Mouse (Mus musculus) intestine, embryonic 14.5 days (tissue): ENCODE results near the gene Mcm7. TPM values are rescaled to one million over a fixed set of nuclear protein-coding genes. Genes with fewer than 3 reads are reported as not detected.
"Not testable (repeated sequence)": the region's sequence is repeated elsewhere in the genome, so short reads cannot be mapped to it uniquely, and the experiment has no call there.

Source experiments
- ATAC-seq: fragments of 200-750 bp; cut with Nextera tagmentation; replicated peaks from 2 replicates; pipeline ENCODE4 v1.8.0; 2017; ENCODE audit warnings: low read depth, moderate number of reproducible peaks, moderate TSS enrichment, moderate library complexity; ENCODE audit not compliant: low FRiP score, low TSS enrichment
- DNase-seq: peaks from one replicate; pipeline ENCODE4 v3.0.0-alpha.2; 2018; ENCODE audit warnings: low spot score
- H3K27ac ChIP-seq: fragments of 300-500 bp; sonication (generic); 2 replicates; pipeline ENCODE4 v1.5.1; 2014; ENCODE audit warnings: low read depth, mild to moderate bottlenecking, control low read depth
- H3K27me3 ChIP-seq: fragments of 300-500 bp; sonication (generic); replicated peaks from 2 replicates; pipeline ENCODE4 v1.6.1; 2014; ENCODE audit warnings: low read length, control low read depth; ENCODE audit not compliant: control insufficient read depth, insufficient read depth
- H3K36me3 ChIP-seq: fragments of 300-500 bp; sonication (generic); 2 replicates; pipeline ENCODE4 v1.6.1; 2014; ENCODE audit warnings: low read length, control low read depth; ENCODE audit not compliant: control insufficient read depth, insufficient read depth
- H3K4me1 ChIP-seq: fragments of 300-500 bp; sonication (generic); replicated peaks from 2 replicates; pipeline ENCODE4 v1.6.1; 2014; ENCODE audit warnings: low read length, control low read depth, mixed read lengths; ENCODE audit not compliant: control insufficient read depth, insufficient read depth
- H3K4me2 ChIP-seq: fragments of 300-500 bp; sonication (generic); 2 replicates; pipeline ENCODE4 v1.6.1; 2014; ENCODE audit warnings: low read length
- H3K4me3 ChIP-seq: fragments of 300-500 bp; sonication (generic); 2 replicates; pipeline ENCODE4 v1.5.1; 2014; ENCODE audit warnings: low read depth, low read length, control low read depth, mixed read lengths
- H3K9ac ChIP-seq: fragments of 300-500 bp; sonication (generic); 2 replicates; pipeline ENCODE4 v1.6.1; 2014; ENCODE audit warnings: mild to moderate bottlenecking, low read length
- H3K9me3 ChIP-seq: fragments of 300-500 bp; sonication (generic); 2 replicates; pipeline ENCODE4 v1.6.1; 2016; ENCODE audit warnings: low read length, control low read depth; ENCODE audit not compliant: control insufficient read depth
- WGBS: fragments of 180-500 bp; shearing (Covaris S2); extraction: QIAGEN DNeasy Blood & Tissue Kit; methylation state at CpG from one replicate; pipeline ENCODE4 v1.1.7; 2014; 5-methylcytosine and 5-hydroxymethylcytosine counted together
- polyA plus RNA-seq: library from polyadenylated mRNA; unstranded; fragments of >200 nt; fragmentation: Nextera tagmentation; extraction: Ambion mirVana; gene quantifications from 2 replicates; pipeline ENCODE4 v1.2.1, GENCODE M21; 2014

Gene Mcm7
- polyA plus RNA-seq, result 182 and 207 TPM in 2 replicates

DNA sequence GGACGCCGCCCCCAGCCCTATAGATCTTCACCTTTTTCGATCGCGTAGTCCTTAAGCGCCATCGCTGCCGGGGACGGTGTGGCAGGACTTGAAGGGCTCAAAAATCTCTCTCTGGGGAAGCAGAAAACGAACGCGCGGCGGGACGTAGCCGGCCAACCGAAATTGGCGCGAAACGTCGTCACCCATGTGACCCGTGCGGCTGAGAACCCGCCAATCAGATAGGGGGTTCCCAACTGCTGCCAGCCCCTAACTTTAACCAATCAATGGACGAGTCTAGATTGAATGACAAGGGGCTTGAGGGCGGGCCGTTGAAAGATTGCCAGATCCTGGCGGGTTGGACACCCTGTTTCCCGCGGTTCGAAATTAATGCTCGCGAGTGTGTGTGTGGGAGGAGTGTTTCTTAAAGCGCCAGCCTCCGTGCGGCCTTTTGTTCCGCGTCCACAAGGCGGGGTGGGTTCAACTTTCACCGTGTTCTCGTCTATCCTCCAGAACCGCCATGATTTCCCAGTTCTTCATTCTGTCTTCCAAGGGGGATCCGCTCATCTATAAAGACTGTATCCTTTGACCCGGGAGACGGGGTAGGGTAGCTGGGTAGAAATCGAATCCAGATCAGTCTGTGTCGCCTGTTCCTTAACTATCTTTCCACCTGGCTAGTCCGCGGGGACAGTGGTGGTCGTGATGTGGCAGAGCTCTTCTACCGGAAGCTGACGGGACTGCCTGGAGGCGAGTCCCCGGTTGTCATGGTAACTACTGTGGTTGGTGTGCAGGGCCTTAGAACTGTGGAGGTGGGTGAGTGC is at the start of gene Mcm7, which contains the start of gene Ap4m1:
TSS of gene Mcm7 (minus strand) at position 728 of the 797 bp plus-strand sequence.
TSS of gene Ap4m1 (plus strand) at position 308 of the 797 bp plus-strand sequence.
- H3K36me3 ChIP-seq, result peaks cover 61% of the 10 kb centered on the region
- peak within 1 kb of the TSS; percentile 83 for H3K9ac ChIP-seq
- DNase-seq (peak; percentile 97), ATAC-seq (peak; percentile 90)
- WGBS, result under 1% methylated on average over 54 of the region's 54 CpGs
- peaks cover 19% of the 10 kb centered on the region for H3K4me1 ChIP-seq
- peak within 1 kb of the TSS; percentile 94 for H3K27ac ChIP-seq
- no peaks in the 10 kb centered on the region for H3K27me3 ChIP-seq
- H3K4me2 ChIP-seq, result peak within 1 kb of the TSS; percentile 72
- no peaks in the 10 kb centered on the region for H3K9me3 ChIP-seq
- peak within 1 kb of the TSS; percentile 79 for H3K4me3 ChIP-seq

DNA sequence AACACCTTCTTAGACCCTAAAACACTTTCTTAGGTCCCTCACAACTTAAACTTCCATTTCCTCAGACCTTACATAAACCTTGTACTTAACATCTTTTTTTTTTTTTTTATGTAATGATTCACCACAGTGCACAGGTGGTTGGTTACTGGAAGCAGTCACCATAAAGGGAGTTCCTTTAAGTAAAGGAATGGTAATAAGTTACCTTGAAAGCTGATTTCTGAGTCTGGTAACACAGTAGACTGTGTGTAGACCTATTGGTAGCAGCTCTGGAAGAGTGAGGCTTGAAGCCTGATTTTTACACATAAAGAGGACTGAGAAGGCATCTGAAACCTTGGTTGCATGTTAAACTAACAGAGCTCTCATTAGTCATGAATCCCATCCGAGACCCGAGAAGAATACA is 47.6 kb upstream of the Mcm7 start:
- ATAC-seq (no peak), DNase-seq (no peak)
- H3K27ac ChIP-seq, result no peak overlapping the region
- no peaks in the 10 kb centered on the region for H3K36me3 ChIP-seq
- no peaks in the 10 kb centered on the region for H3K4me1 ChIP-seq
- H3K4me2 ChIP-seq, result no peak overlapping the region
- no peaks in the 10 kb centered on the region for H3K27me3 ChIP-seq
- peaks cover 2% of the 10 kb centered on the region; the same call in 1 of the 2 replicates for H3K9me3 ChIP-seq
- H3K9ac ChIP-seq, result no peak overlapping the region
- 52% methylated on average over 2 of the region's 2 CpGs for WGBS
- no peak overlapping the region for H3K4me3 ChIP-seq

DNA sequence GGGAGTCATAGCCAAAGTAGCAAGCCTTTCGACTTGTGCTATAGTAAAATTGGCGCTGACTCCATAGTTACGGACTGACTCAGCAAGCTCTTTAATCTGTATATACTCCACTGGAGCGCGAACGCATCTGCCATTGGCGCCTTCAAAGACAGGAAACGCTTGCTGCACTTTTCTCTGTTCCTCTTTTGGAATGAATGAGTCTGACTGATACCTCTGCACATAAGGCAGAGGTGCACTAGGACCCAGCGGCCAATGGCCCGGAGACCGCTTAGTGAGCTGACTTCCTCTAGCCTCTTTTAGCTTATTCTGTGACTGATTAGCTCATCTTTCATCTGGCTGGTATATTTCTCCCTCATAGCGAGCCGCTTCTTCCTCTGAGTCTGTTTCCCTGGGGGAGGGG is 44.4 kb upstream of the Mcm7 start:
- DNase-seq, result not testable (repeated sequence)

DNA sequence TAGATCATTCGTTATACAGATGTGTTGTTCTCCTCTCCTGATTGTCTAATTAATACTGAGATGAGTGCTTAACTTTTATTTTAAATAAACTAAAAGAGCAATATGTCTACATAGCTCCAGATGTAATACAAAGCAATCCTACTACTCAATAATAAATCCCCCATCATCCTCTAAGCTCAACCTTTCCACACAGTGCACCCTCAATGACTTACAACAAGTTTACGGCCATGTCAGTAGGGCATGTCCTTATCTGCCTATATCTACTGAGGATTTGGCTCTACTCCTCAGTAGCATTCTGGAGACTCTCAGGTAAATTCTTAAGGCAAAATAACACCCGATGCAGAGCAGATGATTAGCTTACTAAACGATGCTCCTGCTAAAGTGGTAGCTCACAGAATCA is 35.7 kb upstream of the Mcm7 start:
- Histone ChIP-seq H3K4me3 (no peak overlapping the region), H3K36me3 (no peaks in the 10 kb centered on the region), H3K9me3 (no peaks in the 10 kb centered on the region), H3K4me2 (no peak overlapping the region), H3K27me3 (no peaks in the 10 kb centered on the region), H3K27ac (no peak overlapping the region), H3K4me1 (no peaks in the 10 kb centered on the region), H3K9ac (no peak overlapping the region)
- no peak for ATAC-seq
- DNase-seq, result no peak
- 78% methylated on average over 4 of the region's 4 CpGs for WGBS

More for the DNA sequence above, 44.4 kb upstream of the Mcm7 start:
- not testable (repeated sequence) for H3K4me2 ChIP-seq, H3K36me3 ChIP-seq, H3K9ac ChIP-seq, H3K27ac ChIP-seq, H3K4me1 ChIP-seq, H3K27me3 ChIP-seq, H3K9me3 ChIP-seq, H3K4me3 ChIP-seq, ATAC-seq
- 92% methylated on average over 13 of the region's 13 CpGs for WGBS

DNA sequence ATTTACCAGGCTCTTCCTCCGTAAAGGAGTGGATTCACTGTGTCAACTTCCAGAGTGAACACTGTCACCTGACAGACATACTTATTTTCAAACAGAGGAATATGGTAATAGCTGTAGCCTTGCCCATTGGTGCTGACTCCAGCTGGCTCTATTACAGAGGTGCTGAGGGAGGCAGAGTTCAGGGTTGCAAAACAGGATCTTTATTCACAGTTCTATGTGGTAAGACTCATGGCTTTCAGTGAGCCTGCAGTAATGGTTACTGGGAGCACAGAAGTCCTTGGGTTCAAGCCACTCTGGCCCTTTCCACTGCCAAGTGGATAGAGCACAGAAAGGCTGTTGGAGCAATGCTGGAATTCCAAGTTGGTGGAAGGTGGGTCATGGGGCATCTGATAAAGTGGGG is 35.0 kb upstream of the Mcm7 start:
- Histone ChIP-seq H3K27ac (no peak overlapping the region), H3K27me3 (no peaks in the 10 kb centered on the region), H3K36me3 (no peaks in the 10 kb centered on the region), H3K9ac (no peak overlapping the region), H3K4me1 (no peaks in the 10 kb centered on the region), H3K4me3 (no peak overlapping the region), H3K9me3 (no peaks in the 10 kb centered on the region), H3K4me2 (no peak overlapping the region)
- no peak for DNase-seq
- WGBS, result 58% methylated on average over 1 of the region's 1 CpGs
- ATAC-seq, result no peak

DNA sequence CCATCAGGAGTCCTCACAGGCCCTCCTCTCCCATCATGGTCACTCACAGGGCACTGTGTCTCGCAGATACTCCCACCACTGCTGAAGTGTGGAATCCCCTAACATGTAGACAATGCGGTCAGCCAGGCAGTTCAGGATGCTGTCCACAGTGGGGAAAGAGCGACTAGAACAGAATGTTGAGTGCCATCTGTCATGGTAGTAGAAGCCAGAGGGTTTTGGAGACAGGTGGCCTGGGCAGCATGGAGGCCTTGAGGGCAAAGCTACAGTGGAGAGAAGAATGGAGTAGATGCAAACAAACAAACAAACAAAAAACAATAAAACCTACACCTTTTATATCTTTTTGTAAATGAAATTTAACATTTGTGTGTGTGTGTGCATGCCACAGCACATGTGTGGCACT is 29.9 kb upstream of the Mcm7 start:
- Histone ChIP-seq H3K9me3 (no peaks in the 10 kb centered on the region), H3K9ac (no peak overlapping the region), H3K4me1 (no peaks in the 10 kb centered on the region), H3K27me3 (no peaks in the 10 kb centered on the region), H3K36me3 (no peaks in the 10 kb centered on the region), H3K27ac (no peak overlapping the region), H3K4me3 (no peak overlapping the region), H3K4me2 (no peak overlapping the region)
- DNase-seq (no peak), ATAC-seq (no peak)
- 80% methylated on average over 3 of the region's 3 CpGs for WGBS

DNA sequence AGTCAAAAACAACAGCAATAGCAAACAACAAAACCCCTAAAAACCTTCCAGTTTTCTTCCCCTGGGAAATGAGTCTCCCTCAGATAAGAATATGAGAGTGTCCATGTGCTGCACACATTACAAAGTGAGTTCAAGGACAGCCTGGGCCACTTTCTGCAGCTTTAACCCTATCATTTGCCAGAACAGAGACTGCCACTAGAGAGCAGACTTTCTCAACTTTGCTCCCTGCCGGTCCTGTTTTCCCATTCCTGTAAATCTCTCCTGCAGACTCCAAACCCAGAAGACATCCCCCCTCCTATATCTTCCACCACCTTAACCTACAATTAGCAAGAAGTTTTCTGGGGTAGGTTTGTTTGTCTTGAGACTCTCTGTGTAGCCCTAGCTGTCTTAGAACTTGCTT is 27.4 kb upstream of the Mcm7 start:
- Histone ChIP-seq H3K4me3 (no peak overlapping the region), H3K4me2 (no peak overlapping the region), H3K9ac (no peak overlapping the region), H3K27me3 (no peaks in the 10 kb centered on the region), H3K27ac (no peak overlapping the region), H3K9me3 (no peaks in the 10 kb centered on the region), H3K4me1 (no peaks in the 10 kb centered on the region), H3K36me3 (no peaks in the 10 kb centered on the region)
- ATAC-seq, result no peak
- 15% methylated on average over 1 of the region's 1 CpGs for WGBS
- no peak for DNase-seq

DNA sequence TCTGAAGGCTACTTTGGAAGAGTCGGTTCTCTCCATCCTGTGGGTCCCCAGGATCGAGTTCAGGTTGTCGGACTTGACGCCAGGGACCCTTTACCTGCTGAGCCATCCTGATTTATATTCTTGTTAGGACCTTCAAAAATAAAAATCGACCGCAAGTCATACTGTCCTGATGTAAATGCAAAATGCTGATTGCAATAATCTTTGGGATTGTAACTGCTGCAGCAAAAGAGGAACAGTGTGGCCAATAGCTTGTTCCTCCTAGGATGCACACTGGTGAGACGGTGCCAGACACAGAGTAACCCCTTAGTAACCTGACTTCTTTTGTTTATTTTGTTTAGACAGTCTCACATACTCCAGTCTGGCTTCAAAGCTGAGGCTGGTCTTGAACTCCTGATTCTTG is 23.2 kb upstream of the Mcm7 start:
- ATAC-seq, result no peak
- H3K4me1 ChIP-seq, result no peaks in the 10 kb centered on the region
- H3K27ac ChIP-seq, result no peak overlapping the region
- no peak for DNase-seq
- H3K36me3 ChIP-seq, result peaks cover 19% of the 10 kb centered on the region
- peak overlapping the region; percentile 98 for H3K4me2 ChIP-seq
- H3K4me3 ChIP-seq, result peak overlapping the region; percentile 76; the same call in 1 of the 2 replicates
- no peaks in the 10 kb centered on the region for H3K27me3 ChIP-seq
- 71% methylated on average over 7 of the region's 7 CpGs for WGBS
- 0 out of 2 replicates have a peak overlapping the region, but pooled peaks have one; percentile 83 for H3K9ac ChIP-seq
- no peaks in the 10 kb centered on the region for H3K9me3 ChIP-seq
